Mouse (Mus musculus): ENCODE results near the gene Gm3020.
"Not testable (repeated sequence)": the region's sequence is repeated elsewhere in the genome, so short reads cannot be mapped to it uniquely, and the experiment has no call there.

The Gm3020 gene

GRCm38 (mm10) chr14:3651730-3652129, at the start of gene Gm3020:
Gene Gm3020 (plus strand): TSS chr14:3652030.
- not testable (repeated sequence) for DNase-seq

GRCm38 (mm10) chr14:3634212-3634611, 17.6 kb upstream of the Gm3020 start, which contains the start of gene Gm3012:
Gene Gm3012 (plus strand): TSS chr14:3634512.
- not testable (repeated sequence) for DNase-seq

GRCm38 (mm10) chr14:3688483-3688882, 36.7 kb downstream of the Gm3020 start, which contains the start of gene Gm3043:
Gene Gm3043 (plus strand): TSS chr14:3688783.
- not testable (repeated sequence) for DNase-seq
